Mouse (Mus musculus) liver, postnatal 0 days (tissue): ENCODE measurements around the gene Gatb. TPM values are rescaled to one million over a fixed set of nuclear protein-coding genes. Genes with fewer than 3 reads are reported as not detected.

Experiments
- ATAC-seq: fragments of 200-750 bp; cut with Nextera tagmentation; 2 replicates; pipeline ENCODE4 v1.8.0; 2017; ENCODE audit warnings: mild to moderate bottlenecking, moderate library complexity
- DNase-seq: peaks from one replicate; pipeline ENCODE4 v3.0.0-alpha.2; 2016
- H3K27ac ChIP-seq: fragments of 300-500 bp; sonication (generic); 2 replicates; pipeline ENCODE4 v1.5.1; 2014; ENCODE audit warnings: antibody characterized with exemption, moderate library complexity, mild to moderate bottlenecking, low read depth
- H3K27me3 ChIP-seq: fragments of 300-500 bp; sonication (generic); 2 replicates; pipeline ENCODE4 v1.6.1; 2014; ENCODE audit warnings: low read length, control low read depth, mixed read lengths; ENCODE audit not compliant: insufficient read depth
- H3K36me3 ChIP-seq: fragments of 300-500 bp; sonication (generic); replicated peaks from 2 replicates; pipeline ENCODE4 v1.6.1; 2014; ENCODE audit warnings: mild to moderate bottlenecking, control low read depth, low read length, moderate library complexity, mixed read lengths; ENCODE audit not compliant: insufficient read depth
- H3K4me1 ChIP-seq: fragments of 300-500 bp; sonication (generic); 2 replicates; pipeline ENCODE4 v1.6.1; 2014; ENCODE audit warnings: antibody characterized with exemption, mild to moderate bottlenecking, control low read depth; ENCODE audit not compliant: insufficient read depth
- H3K4me2 ChIP-seq: fragments of 300-500 bp; sonication (generic); 2 replicates; pipeline ENCODE4 v1.6.1; 2014; ENCODE audit warnings: low read depth, mild to moderate bottlenecking, low read length, moderate library complexity, mixed read lengths
- H3K4me3 ChIP-seq: fragments of 300-500 bp; sonication (generic); 2 replicates; pipeline ENCODE4 v1.5.1; 2014; ENCODE audit warnings: low read depth, low read length
- H3K9ac ChIP-seq: fragments of 300-500 bp; sonication (generic); replicated peaks from 2 replicates; pipeline ENCODE4 v1.6.1; 2014; ENCODE audit warnings: mild to moderate bottlenecking, moderate library complexity
- H3K9me3 ChIP-seq: fragments of 300-500 bp; sonication (generic); 2 replicates; pipeline ENCODE4 v1.6.1; 2016; ENCODE audit warnings: mild to moderate bottlenecking, control low read depth, low read length, mixed read lengths
- CTCF ChIP-seq: sonication (generic); IDR thresholded peaks from 2 replicates; pipeline ENCODE4 v1.5.1; 2016; ENCODE audit warnings: antibody characterized with exemption, low read depth
- EP300 ChIP-seq: IDR thresholded peaks from 2 replicates; pipeline ENCODE4 v1.6.1; 2016; ENCODE audit warnings: antibody characterized with exemption, low read depth, mild to moderate bottlenecking
- WGBS: fragments of 180-500 bp; shearing (Covaris S2); extraction: QIAGEN DNeasy Blood & Tissue Kit; methylation state at CpG from one replicate; pipeline ENCODE4 v1.1.7; 2014; ENCODE audit not compliant: insufficient replicate concordance; 5-methylcytosine and 5-hydroxymethylcytosine counted together
- polyA plus RNA-seq: library from polyadenylated mRNA; unstranded; fragments of >200 nt; fragmentation: Nextera tagmentation; extraction: Ambion mirVana; gene quantifications from 2 replicates; pipeline ENCODE4 v1.2.1, GENCODE M21; 2015

Gene Gatb
- polyA plus RNA-seq, 1 experiment from 2014 or later = 14.6 TPM

DNA sequence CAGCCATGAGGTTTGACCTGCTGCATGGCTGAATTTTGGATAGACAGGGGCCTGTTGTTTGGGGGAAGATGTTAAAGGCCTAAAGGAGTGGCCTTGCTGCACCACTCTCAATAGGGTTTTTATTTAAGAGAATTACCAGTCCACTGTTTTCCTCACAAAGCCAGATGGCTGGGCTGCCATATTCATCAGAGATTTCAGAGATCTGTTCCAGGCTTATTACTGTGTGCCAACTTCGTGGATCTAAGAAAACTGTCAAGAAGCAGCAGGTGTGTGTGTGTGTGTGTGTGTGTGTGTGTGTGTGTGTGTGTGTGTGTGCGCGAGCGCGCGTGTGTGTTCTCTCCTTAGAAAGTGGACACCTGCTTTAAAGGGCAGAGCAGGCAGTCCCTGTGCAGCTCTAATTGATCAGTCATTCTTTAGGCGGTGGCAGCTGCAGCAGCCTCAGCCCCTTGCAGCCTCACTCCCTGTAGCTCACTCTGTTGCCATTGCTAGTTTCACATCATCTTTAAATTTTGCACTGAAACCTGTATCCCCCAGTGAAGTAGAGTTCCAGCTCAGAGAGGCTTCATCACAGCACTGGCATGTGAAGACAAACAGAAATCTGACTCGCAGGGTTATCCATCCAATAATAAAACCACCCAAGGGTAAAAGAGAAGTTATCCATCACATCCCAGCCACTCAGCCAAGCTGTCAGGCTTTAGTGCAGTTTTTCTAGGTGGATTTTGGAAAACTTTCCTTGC is 60.6 kb downstream of the Gatb start:
- Histone ChIP-seq H3K36me3 (peaks cover 7% of the 10 kb centered on the region; the same call in 1 of the 2 replicates), H3K27me3 (no peaks in the 10 kb centered on the region), H3K9ac (no peak overlapping the region), H3K9me3 (no peaks in the 10 kb centered on the region), H3K4me2 (no peak overlapping the region), H3K4me1 (no peaks in the 10 kb centered on the region), H3K4me3 (no peak overlapping the region), H3K27ac (no peak overlapping the region)
- DNase-seq = no peak
- WGBS = 87% methylated on average over 8 of the region's 8 CpGs
- TF ChIP-seq EP300 (no peak), CTCF (no peak)
- no peak for ATAC-seq

DNA sequence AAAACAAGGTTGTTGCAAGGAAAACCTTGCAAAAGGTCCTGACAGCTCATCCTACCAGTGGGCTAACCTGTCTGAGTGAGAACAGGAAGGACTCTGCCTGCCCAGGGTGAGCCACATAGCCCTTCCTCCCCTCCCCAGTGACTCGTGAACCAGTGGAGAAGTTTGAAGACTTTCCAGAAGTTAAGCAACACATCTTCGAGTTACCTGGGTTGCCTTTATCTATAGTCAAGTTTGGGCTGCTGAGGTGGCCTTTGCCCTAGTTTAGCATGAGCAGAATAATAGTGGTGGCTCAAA is 61.2 kb downstream of the Gatb start:
- no peak for TF ChIP-seq EP300
- no peak for TF ChIP-seq CTCF

DNA sequence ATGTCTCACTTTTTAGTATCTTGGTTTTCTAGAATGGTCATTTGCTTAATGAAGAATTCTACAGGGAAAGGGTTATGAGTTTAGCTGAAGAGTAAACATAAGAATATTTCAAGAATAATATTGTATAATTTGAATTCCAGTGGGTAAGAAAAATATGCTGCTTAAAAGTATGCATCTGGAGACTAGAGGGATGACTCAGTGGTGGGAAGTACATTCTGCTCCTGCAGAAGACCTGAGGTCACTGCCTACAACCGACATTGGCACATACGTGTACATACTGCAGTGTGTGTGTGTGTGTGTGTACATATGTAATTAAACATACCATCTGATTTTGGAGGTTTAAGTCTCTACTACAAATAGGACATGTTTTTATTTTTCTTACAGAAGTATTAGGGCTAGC is 61.7 kb downstream of the Gatb start:
- Histone ChIP-seq H3K27me3 (no peaks in the 10 kb centered on the region), H3K4me2 (no peak overlapping the region), H3K9ac (no peak overlapping the region), H3K36me3 (0 out of 2 replicates have a peak, but pooled peaks cover 7% of the 10 kb centered on the region), H3K9me3 (no peaks in the 10 kb centered on the region), H3K4me1 (no peaks in the 10 kb centered on the region), H3K4me3 (no peak overlapping the region), H3K27ac (no peak overlapping the region)
- DNase-seq (no peak), ATAC-seq (no peak)
- TF ChIP-seq CTCF (no peak), EP300 (no peak)
- WGBS = 78% methylated on average over 2 of the region's 2 CpGs

More for the DNA sequence above, 61.2 kb downstream of the Gatb start:
- H3K27ac ChIP-seq = no peak overlapping the region
- ATAC-seq (no peak), DNase-seq (no peak)
- H3K4me3 ChIP-seq = no peak overlapping the region
- H3K9me3 ChIP-seq = no peaks in the 10 kb centered on the region
- 0 out of 2 replicates have a peak, but pooled peaks cover 7% of the 10 kb centered on the region for H3K36me3 ChIP-seq
- no peaks in the 10 kb centered on the region for H3K4me1 ChIP-seq
- no peak overlapping the region for H3K9ac ChIP-seq
- no peak overlapping the region for H3K4me2 ChIP-seq
- 48% methylated on average over 2 of the region's 2 CpGs for WGBS
- H3K27me3 ChIP-seq = no peaks in the 10 kb centered on the region

DNA sequence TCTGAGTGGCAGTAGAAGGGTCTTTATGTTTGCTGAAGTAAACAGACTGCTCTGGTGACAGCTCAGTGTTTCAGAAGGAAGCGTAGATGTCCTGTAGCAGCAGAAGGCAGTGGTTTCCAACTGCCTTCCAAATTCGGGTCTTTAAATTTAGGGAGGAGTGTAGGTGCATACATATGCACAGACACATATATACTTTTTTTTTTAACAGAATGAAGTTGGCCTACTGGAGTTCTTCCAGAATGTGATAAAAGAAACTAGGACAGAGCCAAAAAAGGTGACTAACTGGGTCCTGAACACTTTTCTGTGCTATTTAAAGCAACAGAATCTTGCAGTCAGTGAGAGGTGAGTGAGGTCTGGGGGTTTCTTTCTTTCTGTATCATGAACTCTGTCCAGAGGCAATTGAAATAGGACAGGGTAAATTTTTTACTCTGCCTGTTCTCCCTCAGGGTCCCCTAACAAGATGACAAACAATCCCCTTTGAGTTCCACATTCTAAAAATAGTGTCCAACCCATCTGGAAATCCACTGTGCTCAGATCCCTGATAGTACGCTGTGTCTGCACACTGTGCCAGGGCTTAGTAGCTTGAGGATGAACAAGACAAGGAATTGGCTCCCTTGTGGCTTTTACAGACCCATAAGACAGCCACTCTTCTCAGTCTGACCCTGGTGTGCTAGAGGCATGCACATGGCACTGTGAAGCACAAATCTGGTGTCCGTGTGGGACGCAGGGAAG is 63.0 kb downstream of the Gatb start:
- 84% methylated on average over 5 of the region's 5 CpGs for WGBS
- H3K27ac ChIP-seq = no peak overlapping the region
- 0 out of 2 replicates have a peak, but pooled peaks cover 7% of the 10 kb centered on the region for H3K36me3 ChIP-seq
- ATAC-seq = no peak
- no peak overlapping the region for H3K4me3 ChIP-seq
- H3K9me3 ChIP-seq = no peaks in the 10 kb centered on the region
- no peaks in the 10 kb centered on the region for H3K4me1 ChIP-seq
- H3K9ac ChIP-seq = no peak overlapping the region
- TF ChIP-seq EP300 (no peak), CTCF (no peak)
- H3K4me2 ChIP-seq = no peak overlapping the region
- no peaks in the 10 kb centered on the region for H3K27me3 ChIP-seq
- DNase-seq = no peak

DNA sequence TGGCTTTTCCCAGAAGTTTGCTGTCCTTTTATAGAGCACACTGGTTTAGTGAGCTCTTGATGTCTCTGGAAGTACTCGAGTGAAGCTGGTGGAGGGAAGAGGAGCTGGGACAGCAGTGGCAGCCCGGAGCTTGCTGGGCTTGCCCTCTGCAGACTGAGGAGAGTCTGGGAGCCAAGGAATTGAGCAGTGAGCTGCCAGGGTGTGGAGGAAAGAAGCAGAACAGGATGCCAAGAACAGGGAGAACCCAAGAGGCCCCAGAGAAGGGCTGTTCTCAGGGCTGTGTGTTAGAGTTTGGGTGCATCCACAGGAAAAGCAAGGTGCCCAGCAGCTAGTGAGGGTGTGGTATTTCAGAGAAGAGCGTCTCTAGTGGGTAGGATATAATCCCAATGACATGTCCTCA is 67.8 kb downstream of the Gatb start:
- 0 out of 2 replicates have a peak, but pooled peaks cover 7% of the 10 kb centered on the region for H3K36me3 ChIP-seq
- no peak for DNase-seq
- no peaks in the 10 kb centered on the region for H3K4me1 ChIP-seq
- ATAC-seq = no peak
- no peak overlapping the region for H3K9ac ChIP-seq
- no peaks in the 10 kb centered on the region for H3K9me3 ChIP-seq
- H3K4me3 ChIP-seq = no peak overlapping the region
- H3K27ac ChIP-seq = no peak overlapping the region
- no peak overlapping the region for H3K4me2 ChIP-seq
- TF ChIP-seq CTCF = no peak
- no peak for TF ChIP-seq EP300
- 77% methylated on average over 3 of the region's 3 CpGs for whole genome bisulfite sequencing
- no peaks in the 10 kb centered on the region for H3K27me3 ChIP-seq

DNA sequence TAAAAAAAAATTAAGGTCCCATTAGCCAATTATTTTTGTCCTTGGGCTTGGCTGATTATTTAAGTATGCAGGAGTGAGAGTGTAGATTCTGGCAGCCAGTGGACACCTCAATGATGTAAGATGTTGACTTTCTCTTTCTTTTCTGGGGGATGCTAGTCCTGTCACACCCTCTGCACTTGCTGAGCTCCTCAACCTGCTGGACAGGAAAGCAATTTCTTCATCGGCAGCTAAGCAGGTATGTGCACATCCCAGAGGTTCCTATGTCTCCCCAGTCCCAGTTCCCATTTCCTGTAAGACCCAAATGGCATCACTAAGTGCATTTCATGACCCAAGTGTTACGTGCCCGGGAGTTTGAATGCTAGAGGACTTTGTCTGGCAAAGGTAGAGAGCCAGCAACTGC is 70.9 kb downstream of the Gatb start:
- H3K4me2 ChIP-seq = no peak overlapping the region
- H3K9ac ChIP-seq = no peak overlapping the region
- no peaks in the 10 kb centered on the region for H3K9me3 ChIP-seq
- no peak overlapping the region for H3K27ac ChIP-seq
- no peaks in the 10 kb centered on the region for H3K27me3 ChIP-seq
- DNase-seq = no peak
- H3K4me1 ChIP-seq = no peaks in the 10 kb centered on the region
- no peaks in the 10 kb centered on the region for H3K36me3 ChIP-seq
- H3K4me3 ChIP-seq = no peak overlapping the region
- no peak for ATAC-seq
- TF ChIP-seq EP300 (no peak), CTCF (no peak)
- WGBS = 87% methylated on average over 3 of the region's 3 CpGs
